Mouse (Mus musculus) adrenal gland, adult 18-20 months (tissue): Measurements from ENCODE around the gene Zmat5. TPM values are rescaled to one million over a fixed set of nuclear protein-coding genes. Genes with fewer than 3 reads are reported as not detected.

Source experiments
- DNase-seq, 2 experiments: peaks; one replicate each; pipeline ENCODE4 v3.0.0; 2021 to 2022; ENCODE audit warnings: low spot score in 2 of 2
- long read RNA-seq, 2 experiments: library from polyadenylated mRNA; stranded (forward); transcript quantifications; one replicate each; pipeline ENCODE4 v2.0.0; 2021
- total RNA-seq, 2 experiments: library from RNA; stranded (reverse); gene quantifications; 1 replicate in 1 of 2; 2 replicates in 1 of 2; pipeline ENCODE4 v1.2.3; 2021

Gene Zmat5
- 10 to 100 TPM; 44.7 to 46.3 TPM for total RNA-seq
- long read RNA-seq, experiment 1, partial matches to known transcripts: 3 of 9 reads
- long read RNA-seq, experiment 1, other reads (novel, unspliced or antisense): 6 of 9 reads
- long read RNA-seq, experiment 2, transcript Zmat5-201 (6 exons, 792 nt): major isoform, 17 of 53 reads
- long read RNA-seq, experiment 2, partial matches to known transcripts: 6 of 53 reads
- long read RNA-seq, experiment 2, other reads (novel, unspliced or antisense): 30 of 53 reads

DNA sequence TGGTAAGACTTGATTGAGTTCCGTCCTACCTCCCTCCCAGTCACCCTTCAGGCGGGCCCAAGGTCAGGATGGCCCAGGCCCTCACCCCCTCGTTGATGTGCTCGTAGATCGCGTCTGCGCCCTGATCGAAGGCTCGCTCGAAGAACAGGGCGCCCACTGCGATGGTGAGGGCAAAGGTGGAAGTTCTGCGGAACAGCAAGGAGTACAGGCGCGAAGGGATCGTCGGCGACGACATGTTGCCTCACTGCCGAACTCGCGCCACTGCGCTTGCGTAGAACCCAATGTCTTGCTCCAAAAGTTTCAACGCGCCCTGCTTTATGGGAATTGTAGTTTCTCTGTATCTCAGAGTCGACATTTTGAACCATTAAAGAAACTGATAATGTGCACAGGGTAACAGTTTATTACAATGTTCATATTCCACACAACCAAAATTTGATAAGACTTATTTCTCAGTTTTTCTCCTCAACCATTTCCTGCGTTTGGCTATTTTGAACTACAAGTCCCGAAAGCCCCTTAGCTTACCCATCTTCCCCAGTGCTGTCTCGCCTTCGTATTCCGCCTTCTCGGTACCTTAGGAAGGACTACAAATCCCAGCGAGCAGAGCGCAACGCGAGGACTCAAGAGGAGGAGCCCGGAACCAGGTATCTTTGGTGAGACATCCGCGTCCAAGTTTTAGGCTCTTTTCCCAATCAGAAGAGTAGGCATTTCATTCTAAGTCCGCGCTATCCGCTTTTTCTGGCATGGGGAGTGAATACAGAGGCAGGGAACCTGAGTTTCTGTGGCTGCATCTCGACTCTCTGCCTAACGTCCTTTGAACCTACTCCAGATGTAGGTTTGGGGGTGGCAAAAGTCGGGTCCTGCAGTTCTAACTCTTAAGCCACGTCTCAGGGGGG lies at the start of gene Zmat5, which contains the start of gene Uqcr10:
Gene Zmat5, plus strand, starts transcription at position 607 of the 893 bp plus-strand sequence.
Gene Uqcr10, minus strand, starts transcription at position 271 of the 893 bp plus-strand sequence.
- peak; percentile 89 to 90 for DNase-seq

- no peak for DNase-seq
Observed at GRCm38 (mm10) chr11:4659818-4660217, 44.7 kb upstream of the Zmat5 start.

- DNase-seq: no peak
Observed at GRCm38 (mm10) chr11:4660309-4661025, 44.0 kb upstream of the Zmat5 start.

GRCm38 (mm10) chr11:4661324-4661723 lies 43.2 kb upstream of the Zmat5 start:
- DNase-seq: no peak

- DNase-seq: no peak
Observed at GRCm38 (mm10) chr11:4661871-4662495, 42.5 kb upstream of the Zmat5 start.

- DNase-seq: no peak
Observed at GRCm38 (mm10) chr11:4662496-4662878, 42.0 kb upstream of the Zmat5 start.

GRCm38 (mm10) chr11:4671736-4672135 lies 32.7 kb upstream of the Zmat5 start:
- no peak for DNase-seq

GRCm38 (mm10) chr11:4674593-4674992 lies 29.9 kb upstream of the Zmat5 start:
- DNase-seq: no peak

DNA sequence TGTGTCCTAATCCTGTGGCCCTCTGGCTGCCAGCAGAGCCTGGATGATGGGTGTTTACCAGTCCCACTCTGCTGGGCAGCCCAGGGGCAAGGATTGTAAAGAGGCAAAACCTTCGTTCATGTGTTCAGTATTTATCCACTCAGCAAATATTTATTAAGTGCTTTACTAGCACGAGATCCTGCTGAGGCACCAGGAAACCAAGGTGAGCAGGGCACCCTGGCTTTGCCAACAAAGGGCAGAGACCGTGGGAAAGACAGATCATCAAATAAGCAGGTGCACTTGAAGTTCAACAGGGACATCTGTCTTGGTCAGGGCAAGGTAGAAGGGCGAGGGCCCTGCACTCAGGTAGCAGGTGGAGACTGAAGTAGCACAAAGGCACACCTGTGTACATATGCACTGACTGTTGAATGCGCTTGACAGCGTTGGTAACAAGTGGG lies 29.3 kb upstream of the Zmat5 start:
- DNase-seq: no peak

GRCm38 (mm10) chr11:4675693-4676092 lies 28.8 kb upstream of the Zmat5 start:
- no peak for DNase-seq

DNA sequence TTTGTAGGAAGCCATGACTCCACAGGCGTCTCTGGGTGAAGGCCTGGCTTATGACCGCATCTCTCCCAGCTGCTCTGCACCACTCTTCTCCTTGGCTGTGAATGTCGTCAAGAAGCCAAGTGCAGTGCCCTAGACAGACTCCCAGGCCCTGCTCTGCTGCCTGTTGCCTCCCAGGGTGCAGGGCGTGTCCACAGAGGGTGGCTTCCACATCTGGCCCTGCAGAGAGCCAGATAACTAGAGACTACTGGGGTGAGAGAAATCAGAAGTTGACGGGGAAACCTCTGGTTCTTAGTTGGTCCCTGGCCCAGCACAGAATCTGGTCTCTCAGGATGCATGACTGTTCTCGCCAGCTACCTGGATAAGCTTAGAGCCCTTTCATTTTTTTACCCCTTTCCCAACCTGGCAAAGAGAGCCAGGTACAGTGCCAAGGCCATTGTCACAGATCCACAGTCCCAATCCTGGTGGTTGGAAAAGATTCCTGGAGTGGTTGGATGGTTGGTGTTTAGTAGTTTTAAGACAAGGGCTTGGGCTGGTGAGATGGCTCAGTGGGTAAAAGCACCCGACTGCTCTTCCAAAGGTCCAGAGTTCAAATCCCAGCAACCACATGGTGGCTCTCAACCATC lies 27.1 kb upstream of the Zmat5 start:
- DNase-seq: no peak

DNA sequence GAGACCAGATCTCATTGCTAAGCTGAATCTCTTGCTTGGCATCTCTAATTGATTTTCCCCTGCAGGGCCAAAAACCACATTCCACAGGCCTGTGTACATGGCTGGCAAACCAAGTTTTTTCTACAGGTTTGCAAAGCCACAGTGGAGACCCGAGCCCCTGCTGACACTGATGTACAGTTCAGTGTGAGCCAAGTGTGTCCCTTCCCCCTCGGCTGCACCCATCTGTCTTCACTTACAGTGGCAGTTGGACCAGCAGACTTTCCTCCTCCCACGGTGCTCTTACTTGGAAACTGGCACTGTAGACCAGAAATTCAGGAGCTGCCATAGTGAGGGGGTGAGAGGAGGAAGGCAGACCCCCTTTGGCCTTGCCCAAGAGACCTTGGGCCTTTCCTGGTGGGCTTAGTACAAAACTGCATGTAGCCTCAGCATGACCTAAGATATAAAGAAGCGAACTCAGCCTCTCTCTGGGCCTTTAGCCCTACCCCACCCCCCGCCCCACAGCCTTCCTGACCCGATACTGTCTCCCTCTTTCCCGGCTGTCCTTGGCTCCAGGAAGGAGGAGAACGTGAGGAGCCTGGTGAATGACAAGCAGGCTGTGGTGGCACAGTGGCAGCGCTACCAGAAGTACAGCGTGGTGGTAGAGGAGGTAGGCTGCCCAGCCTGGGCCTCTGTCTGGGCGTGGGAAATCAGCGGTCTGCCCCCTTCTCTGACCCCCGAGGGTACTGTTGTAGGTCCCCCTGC lies 25.6 kb upstream of the Zmat5 start:
- DNase-seq: no peak

DNA sequence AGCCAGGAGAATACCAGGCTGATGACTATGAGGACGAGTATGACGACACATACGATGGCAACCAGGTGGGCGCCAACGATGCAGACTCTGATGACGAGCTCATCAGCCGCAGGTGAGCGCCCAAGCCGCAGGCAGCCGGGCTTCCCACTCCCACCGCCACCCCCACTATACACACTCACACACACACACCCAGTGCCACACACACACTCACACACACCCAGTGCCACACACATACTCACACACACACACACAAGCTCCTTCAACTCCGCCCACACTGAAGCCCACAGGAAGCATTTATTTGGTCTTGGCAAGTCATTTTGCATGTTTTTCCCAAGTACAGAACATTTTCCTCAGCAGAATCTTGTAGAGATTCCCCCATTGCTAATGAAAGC lies 25.0 kb upstream of the Zmat5 start:
- no peak for DNase-seq

DNA sequence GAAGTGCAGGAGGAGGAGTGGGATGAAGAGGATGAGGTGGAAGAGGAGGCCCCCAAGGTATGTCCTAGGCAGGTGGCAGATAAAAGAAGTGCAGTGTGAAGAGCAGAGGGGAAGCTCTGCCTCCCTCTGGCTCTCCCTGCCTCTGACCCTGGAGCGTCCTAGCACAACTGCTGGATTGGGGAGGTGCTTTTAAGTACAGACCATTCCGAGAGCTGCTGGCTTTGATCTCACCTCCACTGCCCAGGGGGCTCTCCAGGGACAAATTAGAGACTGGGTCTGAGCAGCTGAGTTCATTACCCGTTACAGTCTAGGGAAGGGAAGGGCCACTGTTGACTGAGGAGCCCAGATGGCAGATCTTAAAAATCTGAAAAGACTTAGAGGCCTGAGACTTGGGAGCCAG lies 24.4 kb upstream of the Zmat5 start:
- DNase-seq: no peak

DNA sequence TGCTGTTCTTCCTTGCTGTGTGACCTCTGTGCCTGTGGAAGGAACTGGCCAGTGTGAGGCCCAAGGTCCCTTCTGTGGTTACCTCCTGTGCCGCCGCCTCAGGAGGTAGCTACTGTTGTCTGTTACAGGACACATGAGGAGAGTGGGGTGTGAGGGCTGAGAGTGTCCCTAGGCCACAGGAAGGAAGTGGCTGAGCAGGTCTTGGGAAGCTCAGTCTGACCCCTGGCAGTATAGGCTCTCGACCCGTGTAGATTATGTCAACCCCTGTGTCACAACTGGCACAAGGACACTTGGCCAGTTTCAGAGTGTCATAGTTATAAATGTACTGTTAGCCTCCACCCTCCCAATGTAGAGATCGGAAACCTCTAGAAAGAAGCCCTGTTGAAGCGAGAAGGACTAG lies 21.0 kb upstream of the Zmat5 start:
- DNase-seq: no peak

DNA sequence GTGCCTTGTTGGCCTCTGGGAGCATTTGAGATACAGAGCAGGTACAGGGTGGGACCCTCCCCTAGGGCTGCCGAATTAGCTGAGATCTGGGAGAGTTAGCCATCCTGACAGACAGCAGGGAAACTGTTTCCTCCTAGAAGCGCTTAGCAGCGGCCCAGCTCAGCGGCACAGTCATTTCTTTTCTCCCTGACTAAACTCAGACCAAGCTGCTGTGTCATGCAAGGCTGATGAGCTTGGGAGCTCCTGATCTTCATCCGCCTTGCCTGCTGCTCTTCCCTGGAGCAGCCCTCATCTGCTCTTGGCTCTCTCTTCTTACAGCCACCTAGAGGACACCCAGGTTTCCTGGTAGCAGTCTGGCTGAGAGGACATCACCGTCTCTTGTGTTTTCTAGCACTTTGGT lies 20.3 kb upstream of the Zmat5 start:
- DNase-seq: no peak

- DNase-seq: no peak
Observed at GRCm38 (mm10) chr11:4685071-4685470, 19.4 kb upstream of the Zmat5 start.

DNA sequence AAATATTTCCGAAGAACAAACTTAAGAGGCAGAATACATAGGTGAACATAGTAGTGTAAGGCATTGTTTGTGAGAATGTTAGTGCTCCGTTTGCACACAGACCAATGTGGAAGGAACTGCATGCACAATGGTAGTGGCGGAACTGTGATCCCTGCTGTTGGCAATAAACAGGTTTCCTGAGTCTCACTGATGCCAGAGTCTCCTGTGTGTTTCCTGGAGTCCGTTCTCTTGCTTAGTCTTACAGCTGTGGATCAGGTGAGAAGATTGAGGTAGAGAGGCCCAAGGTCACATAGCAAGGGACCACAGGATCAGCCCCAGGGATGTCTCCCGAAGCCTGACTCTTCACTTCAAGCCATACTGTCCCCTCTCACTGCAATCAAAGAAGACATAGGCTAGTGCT lies 19.0 kb upstream of the Zmat5 start:
- no peak for DNase-seq

GRCm38 (mm10) chr11:4687027-4687426 lies 17.5 kb upstream of the Zmat5 start:
- no peak for DNase-seq

- DNase-seq: no peak
Observed at GRCm38 (mm10) chr11:4687874-4688273, 16.6 kb upstream of the Zmat5 start.
